Mouse (Mus musculus) ES-E14 (cell line): ENCODE measurements around the gene Brd9.

Experiments
- ZC3H11A ChIP-seq: IDR thresholded peaks from 2 replicates; pipeline ENCODE4 v1.6.1; 2012; ENCODE audit warnings: low read depth, mild to moderate bottlenecking, inconsistent platforms, low read length, borderline replicate concordance
- ZNF384 ChIP-seq: IDR thresholded peaks from 2 replicates; pipeline ENCODE4 v1.6.1; 2012; ENCODE audit warnings: low read depth, low read length, inconsistent platforms

DNA sequence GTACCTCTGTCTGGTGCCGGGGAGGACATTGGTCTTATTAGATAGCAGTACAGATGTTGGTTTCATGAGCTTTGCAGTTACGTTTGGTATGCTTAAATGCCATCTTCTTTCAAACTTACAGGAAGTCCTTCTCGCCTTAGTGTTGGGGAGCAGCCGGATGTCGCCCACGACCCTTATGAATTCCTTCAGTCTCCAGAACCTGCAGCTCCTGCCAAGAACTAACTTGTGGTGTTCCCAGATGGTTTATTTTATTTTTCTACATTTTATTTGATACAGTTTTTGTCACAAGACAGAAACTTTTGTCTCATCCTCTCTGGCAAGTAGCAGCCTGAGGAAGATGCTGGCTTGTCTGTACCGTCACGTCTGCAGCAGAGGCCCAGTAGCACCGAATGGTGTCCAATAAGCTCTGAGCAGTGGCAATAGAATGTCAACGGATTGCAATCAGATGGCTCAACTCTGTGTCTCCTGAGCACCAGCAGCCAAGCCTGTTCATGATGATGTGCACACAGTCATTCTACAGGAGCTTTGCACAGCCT, 22.6 kb downstream of the Brd9 start:
- TF ChIP-seq ZNF384 (no peak), ZC3H11A (no peak)
